Mouse (Mus musculus): Measurements from ENCODE around the gene Rubcnl. TPM values are rescaled to one million over a fixed set of nuclear protein-coding genes. Genes with fewer than 3 reads are reported as not detected.

Gene Rubcnl
- polyA plus RNA-seq, 1 experiment = 0.44 TPM

DNA sequence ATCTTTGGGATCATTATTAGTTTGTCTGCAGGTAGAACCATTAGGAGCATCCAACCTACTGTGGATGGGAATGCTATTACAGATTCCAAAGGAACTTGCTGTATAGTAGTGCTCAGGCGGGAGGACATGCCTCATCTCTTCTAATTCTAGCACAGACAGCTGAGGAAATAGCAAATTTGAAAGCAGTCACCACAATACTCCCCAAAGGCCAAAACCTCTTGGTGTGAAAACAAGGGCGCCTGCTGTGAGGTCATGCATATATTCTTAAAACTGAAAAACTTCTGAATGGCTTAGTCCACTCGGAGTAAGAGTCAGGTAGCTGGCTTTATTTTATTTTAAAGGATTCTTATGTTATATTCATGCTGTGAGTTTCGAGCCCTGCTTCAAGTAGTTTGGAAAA, 16.9 kb downstream of the Rubcnl start:
- Histone ChIP-seq H3K27ac (replicated peaks; ENCODE audit: low read depth, low read length) (no peak overlapping the region), H3K4me1 (ENCODE audit: control insufficient read depth, insufficient read depth, insufficient read length, low read length) (no peaks in the 10 kb centered on the region), H3K4me3 (ENCODE audit: insufficient read depth, low read depth, low read length) (no peak overlapping the region)

DNA sequence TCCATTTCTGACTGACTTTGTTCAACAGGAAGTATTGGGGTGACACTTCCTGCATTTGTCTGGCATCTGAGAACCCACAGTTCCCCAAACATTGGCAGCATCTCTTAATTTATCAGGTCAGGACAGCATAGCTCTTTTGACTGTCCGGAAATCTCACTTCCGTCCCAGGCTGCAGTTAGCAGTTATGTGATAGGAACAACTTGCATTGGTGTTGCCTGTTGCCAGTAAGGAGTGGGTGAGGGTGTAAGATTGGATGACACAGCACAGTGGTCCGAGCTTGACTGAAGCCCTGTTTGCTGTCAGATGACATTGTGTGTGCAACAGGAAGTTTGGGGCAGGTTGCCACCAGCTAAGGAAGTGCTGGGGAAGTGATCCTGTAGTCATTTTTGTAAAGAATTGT, 18.4 kb downstream of the Rubcnl start:
- Histone ChIP-seq H3K27ac (replicated peaks; ENCODE audit: low read depth, low read length) (no peak overlapping the region), H3K4me3 (ENCODE audit: insufficient read depth, low read depth, low read length) (no peak overlapping the region), H3K4me1 (ENCODE audit: control insufficient read depth, insufficient read depth, insufficient read length, low read length) (no peaks in the 10 kb centered on the region)

DNA sequence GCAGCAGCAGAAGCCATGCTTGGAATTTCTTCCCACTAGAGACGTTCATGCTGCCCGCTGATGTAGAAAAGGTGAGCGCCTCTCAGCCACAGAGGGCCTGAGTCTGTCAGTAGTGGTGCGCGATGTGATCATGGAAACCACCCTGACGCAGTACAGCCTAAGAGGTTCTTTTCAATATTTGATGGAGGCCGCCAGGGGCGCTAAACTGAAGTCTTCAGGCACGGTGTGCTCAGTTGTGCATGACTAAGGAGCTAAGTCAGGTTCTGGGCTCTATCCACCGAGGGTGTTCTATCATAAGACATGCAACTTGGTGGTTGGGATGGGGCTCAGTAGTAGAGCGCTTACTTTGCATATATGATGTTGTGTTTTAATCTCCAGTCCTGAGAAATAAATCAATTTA, 19.6 kb downstream of the Rubcnl start:
- Histone ChIP-seq H3K4me1 (ENCODE audit: control insufficient read depth, insufficient read depth, insufficient read length, low read length) (no peaks in the 10 kb centered on the region), H3K27ac (replicated peaks; ENCODE audit: low read depth, low read length) (no peak overlapping the region), H3K4me3 (ENCODE audit: insufficient read depth, low read depth, low read length) (no peak overlapping the region)

DNA sequence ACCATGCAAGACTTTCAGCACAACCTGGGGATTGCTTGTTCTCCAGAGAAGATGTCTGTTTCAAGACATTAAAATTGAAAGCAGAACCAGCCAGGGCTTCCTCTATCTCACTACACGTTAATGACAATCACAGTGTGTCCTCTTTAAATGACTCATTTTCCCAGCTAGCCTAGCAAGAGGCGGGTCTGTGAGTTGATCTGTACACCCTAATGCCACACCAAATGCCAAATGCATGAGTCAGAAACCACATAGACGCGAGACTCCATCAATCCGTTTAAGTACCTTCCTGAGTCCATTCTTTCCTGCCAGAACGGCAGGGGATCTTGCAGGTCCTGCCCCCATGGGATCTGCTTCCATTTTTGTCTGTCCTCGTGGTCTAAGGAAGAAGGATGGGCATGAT, 29.4 kb downstream of the Rubcnl start:
- Histone ChIP-seq H3K4me3 (ENCODE audit: insufficient read depth, low read depth, low read length) (no peak overlapping the region), H3K27ac (replicated peaks; ENCODE audit: low read depth, low read length) (no peak overlapping the region), H3K4me1 (ENCODE audit: control insufficient read depth, insufficient read depth, insufficient read length, low read length) (no peaks in the 10 kb centered on the region)

DNA sequence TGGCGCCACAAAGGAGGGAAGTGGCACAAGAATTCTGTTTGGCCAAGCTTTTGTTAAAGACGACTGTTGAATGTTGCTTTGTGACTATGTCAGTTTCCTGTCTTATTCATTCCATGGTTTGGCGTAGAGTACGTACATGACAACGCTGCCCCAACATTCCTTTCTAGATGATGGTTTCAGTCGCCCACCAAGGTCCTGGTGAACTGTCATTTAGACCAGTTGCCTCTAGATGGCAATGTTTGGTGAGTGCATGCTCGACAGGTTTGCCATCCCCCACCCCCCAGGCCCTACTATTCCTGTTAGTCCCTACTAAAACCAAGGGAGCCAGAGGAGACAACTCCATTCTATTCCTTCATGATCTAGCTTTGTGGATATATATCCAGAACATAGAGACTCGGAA, 36.6 kb downstream of the Rubcnl start:
- no peak overlapping the region for H3K4me3 ChIP-seq (ENCODE audit: insufficient read depth, low read depth, low read length)
- H3K27ac ChIP-seq (replicated peaks; ENCODE audit: low read depth, low read length) = no peak overlapping the region
- H3K4me1 ChIP-seq (ENCODE audit: control insufficient read depth, insufficient read depth, insufficient read length, low read length) = no peaks in the 10 kb centered on the region

DNA sequence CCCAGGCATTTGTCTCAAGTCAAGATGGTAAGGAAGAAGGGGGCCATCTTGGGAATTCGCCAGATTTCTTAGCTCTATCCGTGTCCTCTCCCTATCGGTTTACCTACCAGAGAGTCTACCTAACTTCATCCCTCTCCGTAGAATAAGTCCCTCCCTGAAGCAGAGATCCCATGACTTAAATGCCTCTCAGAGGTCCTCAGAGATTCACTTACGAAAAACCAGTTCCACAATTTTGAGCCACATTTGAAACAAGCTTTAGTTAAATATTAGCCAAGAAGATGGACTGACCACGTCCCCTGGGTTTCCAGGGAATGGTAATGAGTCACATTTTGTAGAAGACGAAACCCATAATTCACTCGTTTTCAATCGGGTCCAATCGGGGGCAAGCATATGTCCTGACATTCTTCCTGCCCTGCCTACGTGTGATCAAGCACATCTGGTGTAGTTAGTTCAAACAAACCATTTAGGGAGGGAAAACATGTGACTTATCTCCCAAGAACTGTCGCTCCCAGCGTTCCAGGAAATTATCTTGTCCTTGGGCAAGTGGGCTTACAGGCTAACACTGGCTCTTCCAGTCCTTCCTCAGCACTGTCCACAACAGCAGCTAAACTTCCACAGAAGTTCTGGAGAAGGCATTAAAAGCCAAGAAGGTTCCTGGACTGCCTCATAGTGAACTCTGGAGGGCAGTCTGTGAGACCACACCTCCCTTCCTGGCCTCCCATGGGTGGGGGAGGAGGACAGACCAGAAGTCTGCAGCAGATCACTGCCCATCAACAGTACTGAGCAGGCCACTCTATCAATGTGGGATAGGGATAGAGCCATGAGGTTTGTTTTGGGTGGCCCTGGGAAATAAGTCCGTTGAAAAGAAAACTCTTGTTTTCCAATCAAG, 38.9 kb downstream of the Rubcnl start:
- no peaks in the 10 kb centered on the region for H3K4me1 ChIP-seq (ENCODE audit: control insufficient read depth, insufficient read depth, insufficient read length, low read length)
- H3K4me3 ChIP-seq (ENCODE audit: insufficient read depth, low read depth, low read length) = no peak overlapping the region
- no peak overlapping the region for H3K27ac ChIP-seq (replicated peaks; ENCODE audit: low read depth, low read length)

DNA sequence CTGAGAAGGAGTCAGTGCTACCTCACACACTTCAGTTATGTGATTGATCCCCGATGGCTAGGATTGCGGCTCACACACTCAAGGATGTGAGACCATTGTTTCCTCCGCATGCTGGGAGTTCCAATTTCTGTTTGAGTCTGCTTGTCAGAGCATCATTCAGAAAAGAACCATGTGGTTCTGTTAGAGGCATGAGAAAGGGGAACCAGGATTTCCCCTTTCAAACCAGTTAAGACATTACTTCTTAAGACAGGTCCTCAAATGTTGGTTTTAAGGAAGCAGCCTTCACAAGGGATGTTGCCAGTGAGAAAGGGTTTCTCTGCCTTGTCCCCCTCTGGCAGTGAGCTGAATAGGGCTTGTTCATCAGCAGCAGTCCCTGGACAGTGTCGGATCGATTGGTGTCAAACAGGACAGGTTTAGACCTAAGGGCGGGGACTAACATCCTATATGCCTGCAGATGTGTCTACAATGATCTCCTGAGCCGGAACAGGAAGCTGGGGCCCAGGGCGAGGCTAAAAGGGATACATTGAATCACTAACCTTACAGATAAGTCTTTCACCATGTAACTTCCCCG, 41.1 kb downstream of the Rubcnl start:
- H3K4me1 ChIP-seq (ENCODE audit: control insufficient read depth, insufficient read depth, insufficient read length, low read length) = no peaks in the 10 kb centered on the region
- no peak overlapping the region for H3K4me3 ChIP-seq (ENCODE audit: insufficient read depth, low read depth, low read length)
- H3K27ac ChIP-seq (replicated peaks; ENCODE audit: low read depth, low read length) = 0 out of 2 replicates have a peak overlapping the region, but pooled peaks have one; percentile 1

DNA sequence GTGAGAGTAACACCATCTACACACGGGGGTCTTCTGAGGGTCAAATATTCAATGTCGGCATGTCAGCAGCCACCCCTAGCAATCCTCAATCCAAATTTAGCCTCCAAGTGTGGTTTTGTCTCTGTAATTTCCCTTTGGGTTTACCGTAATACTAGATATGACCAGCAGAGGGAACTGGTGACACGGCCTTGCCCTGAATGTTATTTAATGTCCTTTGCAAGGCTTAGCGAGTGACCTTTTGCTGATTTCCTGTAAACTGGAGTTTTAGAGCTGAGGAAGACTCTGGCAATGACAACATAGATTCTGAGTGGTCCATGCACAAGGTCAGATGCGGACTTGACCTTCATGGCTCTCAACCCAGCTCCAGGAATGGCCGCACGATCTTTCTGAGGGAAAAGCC, 44.7 kb downstream of the Rubcnl start:
- Histone ChIP-seq H3K27ac (replicated peaks; ENCODE audit: low read depth, low read length) (no peak overlapping the region), H3K4me3 (ENCODE audit: insufficient read depth, low read depth, low read length) (no peak overlapping the region), H3K4me1 (ENCODE audit: control insufficient read depth, insufficient read depth, insufficient read length, low read length) (no peaks in the 10 kb centered on the region)

DNA sequence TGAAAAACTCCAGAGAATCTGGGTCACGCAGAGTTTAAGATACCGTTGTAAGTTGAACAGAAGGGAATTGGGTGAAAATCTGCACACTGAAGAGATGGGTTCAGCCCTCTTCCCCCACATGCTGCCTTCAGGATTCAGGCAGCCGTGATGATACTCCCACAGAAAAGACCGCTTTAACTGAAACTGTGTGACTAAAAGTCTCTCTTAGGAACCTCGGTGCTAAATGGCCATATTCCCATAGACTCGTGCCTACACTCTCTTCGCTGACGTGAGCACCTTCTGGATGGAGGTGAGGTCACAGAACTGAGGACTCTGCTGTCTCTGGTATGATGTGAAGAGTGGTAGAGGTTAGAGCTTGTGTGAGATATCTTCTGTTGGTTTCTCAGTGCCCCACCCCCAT, 48.1 kb downstream of the Rubcnl start:
- no peaks in the 10 kb centered on the region for H3K4me1 ChIP-seq (ENCODE audit: control insufficient read depth, insufficient read depth, insufficient read length, low read length)
- H3K4me3 ChIP-seq (ENCODE audit: insufficient read depth, low read depth, low read length) = no peak overlapping the region
- no peak overlapping the region for H3K27ac ChIP-seq (replicated peaks; ENCODE audit: low read depth, low read length)

DNA sequence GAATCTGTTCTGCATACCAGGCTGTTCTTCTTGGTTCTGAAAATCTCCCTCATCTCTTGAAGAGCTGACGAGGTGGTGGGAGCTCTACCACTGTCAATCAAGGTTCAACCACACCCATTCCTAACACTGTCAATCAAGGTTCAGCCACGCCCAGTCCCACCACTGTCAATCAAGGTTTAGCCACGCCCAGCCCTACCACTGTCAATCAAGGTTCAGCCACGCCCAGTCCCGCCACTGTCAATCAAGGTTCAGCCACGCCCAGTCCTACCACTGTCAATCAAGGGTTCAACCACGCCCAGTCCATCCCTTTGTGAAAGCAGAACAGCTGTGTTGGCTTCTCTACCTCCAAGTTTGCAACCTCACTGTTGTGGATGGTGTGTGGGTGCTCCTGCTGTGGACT, 48.7 kb downstream of the Rubcnl start:
- Histone ChIP-seq H3K27ac (replicated peaks; ENCODE audit: low read depth, low read length) (no peak overlapping the region), H3K4me3 (ENCODE audit: insufficient read depth, low read depth, low read length) (no peak overlapping the region), H3K4me1 (ENCODE audit: control insufficient read depth, insufficient read depth, insufficient read length, low read length) (no peaks in the 10 kb centered on the region)

DNA sequence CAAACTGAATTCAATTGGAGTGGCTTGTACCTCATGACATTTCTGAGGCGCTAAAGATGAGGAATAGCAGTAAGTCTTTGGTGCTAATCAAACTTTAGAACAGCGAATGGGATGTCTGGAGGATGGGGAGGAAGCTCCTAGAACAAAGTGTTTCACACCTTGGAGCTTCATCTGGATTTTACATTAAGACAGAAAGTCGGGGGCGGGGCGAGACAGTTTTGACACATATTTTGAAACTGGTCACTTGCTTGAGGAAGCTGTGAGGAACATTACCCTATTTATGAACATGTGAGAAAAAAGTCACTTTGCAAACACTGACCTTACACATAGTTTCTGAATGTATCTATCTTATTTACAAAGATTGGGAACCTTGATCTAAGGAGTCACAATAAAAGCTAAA, 49.4 kb downstream of the Rubcnl start:
- no peaks in the 10 kb centered on the region for H3K4me1 ChIP-seq (ENCODE audit: control insufficient read depth, insufficient read depth, insufficient read length, low read length)
- no peak overlapping the region for H3K4me3 ChIP-seq (ENCODE audit: insufficient read depth, low read depth, low read length)
- no peak overlapping the region for H3K27ac ChIP-seq (replicated peaks; ENCODE audit: low read depth, low read length)

DNA sequence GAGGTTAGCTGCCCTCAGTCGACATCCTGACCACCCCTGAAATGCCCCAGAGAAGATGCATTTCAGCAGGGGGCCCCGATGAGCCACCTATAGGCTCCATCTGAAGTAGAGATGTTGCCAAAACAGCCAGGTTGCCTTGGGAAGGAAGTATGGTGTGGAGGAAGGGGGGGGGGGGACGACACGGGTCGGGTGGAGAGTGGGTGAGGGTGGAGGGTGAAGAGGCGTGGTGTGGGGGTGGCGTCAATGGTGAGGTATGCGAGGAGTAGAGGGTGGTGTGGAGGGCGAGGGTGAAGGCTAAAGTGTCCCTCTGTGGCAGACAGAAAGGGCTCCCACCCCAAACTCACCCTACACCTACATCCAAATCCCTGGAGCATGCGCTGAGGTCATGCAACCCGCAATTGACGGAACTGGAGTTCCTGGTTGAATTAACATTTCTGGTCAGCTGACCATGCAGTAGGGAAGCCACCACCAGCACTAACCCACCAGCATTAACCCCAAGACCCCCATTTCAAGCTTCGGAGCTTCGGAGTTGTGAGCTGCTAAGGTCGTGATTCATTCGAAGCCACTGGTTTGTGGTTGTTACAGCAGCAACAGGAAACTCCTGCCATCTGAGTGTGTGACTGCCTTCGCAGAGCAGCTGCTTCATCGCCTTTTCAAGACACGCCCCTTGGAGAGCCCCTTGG, 52.7 kb downstream of the Rubcnl start:
- Histone ChIP-seq H3K4me1 (ENCODE audit: control insufficient read depth, insufficient read depth, insufficient read length, low read length) (no peaks in the 10 kb centered on the region), H3K27ac (replicated peaks; ENCODE audit: low read depth, low read length) (peak overlapping the region; percentile 53), H3K4me3 (ENCODE audit: insufficient read depth, low read depth, low read length) (peak overlapping the region; percentile 2; the same call in 1 of the 2 replicates)

DNA sequence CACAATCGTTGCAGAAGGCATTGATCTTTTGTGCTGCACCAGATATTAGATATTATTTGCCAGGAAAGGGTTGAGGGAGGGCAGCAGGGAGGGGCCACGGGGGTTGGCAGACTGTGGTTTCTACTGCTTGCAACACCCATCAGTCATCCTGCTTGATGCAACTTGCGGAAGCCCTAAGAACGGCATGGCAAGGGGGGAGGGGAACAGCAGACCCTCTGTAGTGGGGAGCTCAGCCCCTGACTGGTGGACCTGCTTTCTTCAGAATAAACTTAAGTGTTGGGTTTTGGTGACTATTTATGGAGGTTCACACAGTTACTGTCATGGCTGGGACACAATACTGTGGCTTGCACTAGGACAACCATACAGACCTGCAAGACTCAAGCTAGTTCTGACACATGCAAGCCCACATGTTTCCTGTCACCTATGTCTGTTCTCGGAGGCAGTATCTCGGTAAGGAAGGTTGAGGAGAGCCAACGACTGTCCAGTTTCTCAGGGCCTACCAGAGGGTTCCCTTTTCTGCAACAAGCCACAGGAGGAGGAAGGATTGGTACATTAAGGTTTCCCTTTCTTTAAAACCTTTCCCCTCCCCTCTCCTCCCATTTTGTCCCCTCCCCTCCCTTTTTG, 53.6 kb downstream of the Rubcnl start:
- peak overlapping the region; percentile 18; the same call in 1 of the 2 replicates for H3K27ac ChIP-seq (replicated peaks; ENCODE audit: low read depth, low read length)
- H3K4me3 ChIP-seq (ENCODE audit: insufficient read depth, low read depth, low read length) = no peak overlapping the region
- no peaks in the 10 kb centered on the region for H3K4me1 ChIP-seq (ENCODE audit: control insufficient read depth, insufficient read depth, insufficient read length, low read length)

DNA sequence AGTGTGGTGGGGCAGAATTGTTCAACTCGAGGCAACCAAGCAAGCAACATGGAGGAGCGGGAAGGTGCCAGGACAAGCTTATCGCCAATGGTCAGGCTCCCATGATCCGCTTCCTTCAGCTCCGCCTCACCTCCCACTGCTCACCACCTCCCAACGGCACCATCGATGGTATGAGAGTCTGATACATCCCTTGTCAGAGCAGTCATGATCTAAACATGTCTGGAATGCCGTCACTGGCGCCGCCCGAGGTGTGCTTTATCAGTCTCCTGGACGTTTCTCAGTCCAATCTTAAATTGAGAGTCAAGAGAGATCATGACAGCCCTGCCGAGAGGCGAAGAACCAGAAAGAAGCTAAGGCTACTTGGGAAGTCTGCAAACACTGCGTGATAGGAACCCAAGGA, 55.3 kb downstream of the Rubcnl start:
- H3K4me3 ChIP-seq (ENCODE audit: insufficient read depth, low read depth, low read length) = no peak overlapping the region
- no peaks in the 10 kb centered on the region for H3K4me1 ChIP-seq (ENCODE audit: control insufficient read depth, insufficient read depth, insufficient read length, low read length)
- no peak overlapping the region for H3K27ac ChIP-seq (replicated peaks; ENCODE audit: low read depth, low read length)

Data from brown adipose tissue, adult 24 weeks (tissue).